Mouse (Mus musculus) stomach, postnatal 0 days (tissue): ENCODE measurements around the gene Gata1. TPM values are rescaled to one million over a fixed set of nuclear protein-coding genes. Genes with fewer than 3 reads are reported as not detected.

Source experiments
- ATAC-seq: fragments of 200-750 bp; cut with Nextera tagmentation; 2 replicates; pipeline ENCODE4 v1.8.0; 2017; ENCODE audit not compliant: low FRiP score, low TSS enrichment
- DNase-seq: peaks from one replicate; pipeline ENCODE4 v3.0.0-alpha.2; 2016; ENCODE audit warnings: low spot score
- H3K27ac ChIP-seq: fragments of 300-500 bp; sonication (generic); replicated peaks from 2 replicates; pipeline ENCODE4 v1.5.1; 2014; ENCODE audit warnings: mild to moderate bottlenecking, control low read depth
- H3K27me3 ChIP-seq: fragments of 300-500 bp; sonication (generic); 2 replicates; pipeline ENCODE4 v1.6.1; 2014; ENCODE audit warnings: low read length; ENCODE audit not compliant: control insufficient read depth, insufficient read depth
- H3K36me3 ChIP-seq: fragments of 300-500 bp; sonication (generic); 2 replicates; pipeline ENCODE4 v1.6.1; 2014; ENCODE audit warnings: low read length, mixed read lengths; ENCODE audit not compliant: control insufficient read depth, insufficient read depth
- H3K4me1 ChIP-seq: fragments of 300-500 bp; sonication (generic); replicated peaks from 2 replicates; pipeline ENCODE4 v1.6.1; 2014; ENCODE audit warnings: antibody characterized with exemption; ENCODE audit not compliant: control insufficient read depth, insufficient read depth
- H3K4me2 ChIP-seq: fragments of 300-500 bp; sonication (generic); replicated peaks from 2 replicates; pipeline ENCODE4 v1.6.1; 2014; ENCODE audit warnings: low read depth, mild to moderate bottlenecking, control low read depth, moderate library complexity
- H3K4me3 ChIP-seq: fragments of 300-500 bp; sonication (generic); 2 replicates; pipeline ENCODE4 v1.5.1; 2014; ENCODE audit warnings: low read depth, low read length, control low read depth
- H3K9ac ChIP-seq: fragments of 300-500 bp; sonication (generic); 2 replicates; pipeline ENCODE4 v1.6.1; 2014; ENCODE audit warnings: mild to moderate bottlenecking, low read length, control low read depth, mixed read lengths
- H3K9me3 ChIP-seq: fragments of 300-500 bp; sonication (generic); 2 replicates; pipeline ENCODE4 v1.6.1; 2016; ENCODE audit warnings: low read length; ENCODE audit not compliant: control insufficient read depth
- CTCF ChIP-seq: IDR thresholded peaks from 2 replicates; pipeline ENCODE4 v1.5.1; 2016; ENCODE audit warnings: antibody characterized with exemption, low read depth, mild to moderate bottlenecking, moderate library complexity
- EP300 ChIP-seq: optimal IDR thresholded peaks from 2 replicates; pipeline ENCODE3; 2016; ENCODE audit warnings: antibody characterized with exemption
- WGBS: fragments of 180-500 bp; shearing (Covaris S2); extraction: QIAGEN DNeasy Blood & Tissue Kit; methylation state at CpG from one replicate; pipeline ENCODE4 v1.1.7; 2014; 5-methylcytosine and 5-hydroxymethylcytosine counted together
- polyA plus RNA-seq: library from polyadenylated mRNA; unstranded; fragments of >200 nt; fragmentation: Nextera tagmentation; extraction: Ambion mirVana; gene quantifications from 2 replicates; pipeline ENCODE4 v1.2.1, GENCODE M21; 2015

The Gata1 gene
- polyA plus RNA-seq, 1 experiment from 2014 or later, result 0.07 TPM

DNA sequence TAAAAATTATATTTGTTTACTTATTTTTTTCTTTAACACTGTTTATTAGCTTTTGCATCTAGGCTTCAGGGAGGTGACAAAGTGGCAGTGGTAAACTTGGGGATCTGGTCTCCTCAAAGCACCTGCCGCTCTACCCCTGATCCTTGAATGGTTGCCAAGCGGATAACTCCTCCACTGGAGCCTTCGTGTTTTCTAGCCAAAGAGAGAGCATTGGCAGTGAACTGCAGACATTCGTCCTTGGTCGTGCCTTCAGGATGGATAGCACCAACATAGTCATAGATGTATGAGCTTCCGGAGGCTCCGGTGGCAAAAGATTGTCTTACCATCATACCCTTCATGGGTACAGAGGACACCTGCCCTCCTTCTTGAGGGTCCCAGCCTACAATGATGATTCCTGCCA lies 27.8 kb downstream of the Gata1 start:
- Histone ChIP-seq H3K4me1 (no peaks in the 10 kb centered on the region), H3K4me2 (no peak overlapping the region), H3K36me3 (no peaks in the 10 kb centered on the region), H3K9me3 (no peaks in the 10 kb centered on the region), H3K4me3 (no peak overlapping the region), H3K27ac (no peak overlapping the region), H3K27me3 (no peaks in the 10 kb centered on the region), H3K9ac (no peak overlapping the region)
- TF ChIP-seq EP300 (no peak), CTCF (no peak)
- 84% methylated on average over 7 of the region's 7 CpGs for WGBS
- no peak for DNase-seq
- no peak for ATAC-seq

DNA sequence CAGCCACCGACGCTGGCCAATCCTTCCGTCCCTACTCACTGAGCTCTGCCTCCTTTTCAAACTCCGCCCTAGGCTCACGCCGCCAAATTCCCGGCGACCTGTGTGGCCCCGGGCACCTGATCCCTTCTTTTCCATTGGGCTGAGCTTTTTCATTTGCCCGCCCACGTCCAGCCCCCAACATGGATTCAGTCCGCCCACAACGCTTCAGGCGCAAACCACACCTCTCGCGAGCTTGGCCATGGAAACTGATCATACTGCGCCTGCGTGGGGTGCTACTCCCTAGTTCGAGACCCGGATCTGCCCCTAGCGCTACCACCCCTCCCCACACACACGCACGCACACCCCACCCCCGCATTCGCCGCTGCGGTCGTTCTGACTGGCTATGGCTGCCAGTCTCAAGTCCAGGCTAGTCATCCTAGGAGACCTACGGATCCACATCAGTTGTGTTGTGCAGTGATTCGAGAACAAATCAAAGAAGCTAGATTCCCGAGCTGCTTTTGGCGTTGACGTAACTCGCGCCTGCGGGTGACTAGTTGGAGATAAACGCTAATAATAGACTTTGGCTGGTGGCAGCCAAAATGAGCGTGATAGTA lies 29.9 kb downstream of the Gata1 start:
- Histone ChIP-seq H3K9ac (peak overlapping the region; percentile 51), H3K9me3 (no peaks in the 10 kb centered on the region), H3K4me3 (peak overlapping the region; percentile 44), H3K4me1 (no peaks in the 10 kb centered on the region), H3K36me3 (no peaks in the 10 kb centered on the region), H3K4me2 (peak overlapping the region; percentile 47), H3K27me3 (no peaks in the 10 kb centered on the region), H3K27ac (0 out of 2 replicates have a peak overlapping the region, but pooled peaks have one; percentile 18)
- ATAC-seq, result peak; percentile 99
- DNase-seq, result peak; percentile 93
- 15% methylated on average over 38 of the region's 38 CpGs for WGBS
- no peak for TF ChIP-seq CTCF
- TF ChIP-seq EP300, result no peak

DNA sequence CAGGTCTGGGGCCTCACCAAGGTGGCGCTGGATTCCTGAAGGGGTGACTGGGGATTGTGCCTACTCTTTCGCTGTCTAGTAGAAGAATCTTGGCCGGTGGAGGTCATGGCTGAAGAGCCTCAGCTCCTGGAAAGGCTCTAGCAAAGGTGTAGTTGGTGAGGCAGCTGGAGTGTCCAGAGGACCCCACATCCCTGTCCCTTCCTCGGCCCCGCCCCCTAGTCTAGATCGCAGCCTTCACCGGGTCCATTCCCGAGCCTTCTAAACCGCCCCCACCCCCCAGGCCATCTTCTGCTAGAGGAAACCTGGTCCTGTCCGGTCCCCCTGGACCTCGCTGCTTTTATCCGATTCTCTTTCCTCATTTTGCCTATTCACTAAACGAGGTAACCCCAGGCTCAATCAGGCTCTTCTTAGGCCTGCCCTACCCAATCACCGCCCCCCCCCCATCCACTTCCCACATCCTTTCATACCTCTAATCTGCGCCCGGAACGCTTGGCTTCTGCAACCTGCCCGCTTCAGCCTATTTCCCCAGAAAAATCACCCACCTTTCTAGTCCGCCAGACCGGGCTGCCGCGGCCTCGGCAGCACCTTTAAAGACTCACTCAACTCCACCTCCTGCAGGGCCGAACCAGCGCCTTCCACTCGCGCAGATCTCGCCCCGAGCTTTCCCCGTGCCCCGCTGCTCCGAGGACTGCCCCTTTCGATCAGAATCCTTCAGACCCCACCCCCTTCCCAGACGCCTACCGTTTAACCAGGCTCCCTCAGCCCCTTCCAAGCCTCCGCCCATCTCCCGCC lies 30.6 kb downstream of the Gata1 start, which contains the start of gene Hdac6:
TSS of gene Hdac6 (minus strand) at position 782 of the 792 bp plus-strand sequence.
- no peaks in the 10 kb centered on the region for H3K9me3 ChIP-seq
- no peaks in the 10 kb centered on the region for H3K4me1 ChIP-seq
- WGBS, result 16% methylated on average over 33 of the region's 37 CpGs
- H3K36me3 ChIP-seq, result no peaks in the 10 kb centered on the region
- no peak for DNase-seq
- H3K27me3 ChIP-seq, result no peaks in the 10 kb centered on the region
- H3K4me3 ChIP-seq, result peak within 1 kb of the TSS; percentile 44
- 0 out of 2 replicates have a peak within 1 kb of the TSS, but pooled peaks have one; percentile 18 for H3K27ac ChIP-seq
- TF ChIP-seq EP300 (no peak), CTCF (peak; percentile 14; the same call in 1 of the 2 replicates)
- peak within 1 kb of the TSS; percentile 51 for H3K9ac ChIP-seq
- peak within 1 kb of the TSS; percentile 49 for H3K4me2 ChIP-seq
- ATAC-seq, result no peak; the same call in 1 of the 2 replicates

DNA sequence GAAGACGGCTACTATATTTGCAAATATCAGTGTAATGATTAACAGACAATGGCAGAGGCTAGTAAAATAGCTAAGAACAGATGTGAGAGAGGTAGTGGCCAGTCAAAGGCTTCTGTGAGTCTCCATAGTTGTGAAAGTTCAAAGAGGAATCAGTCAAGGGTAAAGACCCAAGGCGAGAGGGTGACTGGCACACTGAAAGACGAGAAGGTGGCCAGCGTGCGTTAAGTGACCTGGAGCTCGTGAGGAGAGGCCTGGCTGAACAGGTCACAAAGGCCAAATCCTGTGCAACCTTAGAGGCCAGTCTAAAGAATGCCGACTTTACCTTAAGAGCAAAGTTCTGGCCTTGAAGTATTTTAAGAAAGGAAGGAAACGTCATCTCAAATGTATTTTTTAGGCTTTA lies 32.3 kb downstream of the Gata1 start:
- no peak overlapping the region for H3K4me2 ChIP-seq
- H3K27me3 ChIP-seq, result no peaks in the 10 kb centered on the region
- H3K4me1 ChIP-seq, result no peaks in the 10 kb centered on the region
- ATAC-seq (no peak), DNase-seq (no peak)
- H3K9me3 ChIP-seq, result no peaks in the 10 kb centered on the region
- TF ChIP-seq CTCF (no peak), EP300 (no peak)
- no peak overlapping the region for H3K9ac ChIP-seq
- H3K4me3 ChIP-seq, result no peak overlapping the region
- no peaks in the 10 kb centered on the region for H3K36me3 ChIP-seq
- WGBS, result 70% methylated on average over 8 of the region's 8 CpGs
- H3K27ac ChIP-seq, result no peak overlapping the region

DNA sequence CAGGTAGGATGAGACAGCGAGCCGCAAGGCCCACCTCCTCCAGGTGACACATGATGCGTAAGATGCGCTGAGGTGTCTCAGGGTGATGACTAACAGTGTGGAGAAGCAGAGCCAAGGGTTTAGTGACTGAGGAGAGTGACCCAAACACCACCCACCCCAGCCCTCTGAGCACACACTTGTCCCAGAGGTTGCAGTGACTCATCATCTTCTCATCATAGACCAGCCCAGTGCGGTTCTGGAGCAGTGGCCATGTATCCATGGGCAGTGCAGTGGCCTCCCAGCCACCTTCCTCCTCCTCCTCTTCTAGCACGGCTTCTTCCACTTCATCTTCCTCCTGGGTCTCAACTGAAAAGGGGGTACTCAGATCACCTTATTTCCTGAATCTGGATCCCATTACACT lies 40.2 kb downstream of the Gata1 start:
- TF ChIP-seq CTCF, result no peak
- Histone ChIP-seq H3K27me3 (no peaks in the 10 kb centered on the region), H3K9ac (no peak overlapping the region), H3K4me3 (no peak overlapping the region), H3K4me1 (no peaks in the 10 kb centered on the region), H3K36me3 (no peaks in the 10 kb centered on the region), H3K4me2 (no peak overlapping the region), H3K9me3 (no peaks in the 10 kb centered on the region), H3K27ac (no peak overlapping the region)
- DNase-seq (no peak), ATAC-seq (no peak; the same call in 1 of the 2 replicates)
- 87% methylated on average over 6 of the region's 6 CpGs for WGBS

DNA sequence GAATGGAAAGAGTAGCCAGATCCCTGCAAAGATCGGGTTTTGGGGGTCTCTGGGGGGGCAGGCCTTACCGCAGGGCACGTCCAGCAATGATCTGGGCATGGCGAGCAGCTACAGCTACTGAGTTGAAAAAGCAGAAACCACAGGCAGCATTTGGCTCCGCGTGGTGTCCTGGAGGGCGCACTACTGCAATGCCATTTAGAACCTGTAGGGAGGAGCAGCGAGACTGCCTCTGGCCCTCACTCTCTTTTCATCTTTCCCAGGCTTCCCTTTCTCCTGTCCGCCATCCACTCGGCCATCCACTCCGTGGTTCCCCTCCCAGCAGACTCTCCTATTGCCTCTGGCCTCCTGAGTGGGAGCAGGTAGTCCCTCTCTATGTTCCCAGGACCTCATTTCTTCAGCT lies 41.0 kb downstream of the Gata1 start:
- no peaks in the 10 kb centered on the region for H3K36me3 ChIP-seq
- DNase-seq, result no peak
- H3K9me3 ChIP-seq, result no peaks in the 10 kb centered on the region
- TF ChIP-seq CTCF (peak; percentile 37), EP300 (no peak)
- 59% methylated on average over 11 of the region's 11 CpGs for WGBS
- ATAC-seq, result no peak
- no peak overlapping the region for H3K4me2 ChIP-seq
- no peak overlapping the region for H3K4me3 ChIP-seq
- H3K27ac ChIP-seq, result no peak overlapping the region
- no peaks in the 10 kb centered on the region for H3K27me3 ChIP-seq
- no peak overlapping the region for H3K9ac ChIP-seq
- no peaks in the 10 kb centered on the region for H3K4me1 ChIP-seq
